Mouse (Mus musculus) heart, adult 8-10 months (tissue): ENCODE results near the gene Sox8. TPM values are rescaled to one million over a fixed set of nuclear protein-coding genes. Genes with fewer than 3 reads are reported as not detected.
A peak's percentile ranks its signal among the peaks of the same experiment; 100 is the strongest.

ENCODE experiments used
- DNase-seq: peaks from one replicate; pipeline ENCODE4 v3.0.0; 2022; ENCODE audit warnings: low spot score
- total RNA-seq, 4 experiments: library from RNA; stranded (reverse); gene quantifications; 2 replicates each; pipeline ENCODE4 v1.2.4; 2022

The Sox8 gene
- total RNA-seq, result under 1 TPM; 0.24 to 0.37 (median 0.32) TPM

GRCm38 (mm10) chr17:25570648-25571452 is at the start of gene Sox8:
Sox8 (minus strand) TSS chr17:25570686.
- peak; percentile 79 for DNase-seq

GRCm38 (mm10) chr17:25618508-25619056 is 48.1 kb upstream of the Sox8 start:
- no peak for DNase-seq

GRCm38 (mm10) chr17:25614723-25615510 is 44.4 kb upstream of the Sox8 start:
- DNase-seq, result no peak

- no peak for DNase-seq
Observed at GRCm38 (mm10) chr17:25613323-25613722, 42.8 kb upstream of the Sox8 start.

GRCm38 (mm10) chr17:25612537-25612936 is 42.1 kb upstream of the Sox8 start:
- no peak for DNase-seq

- no peak for DNase-seq
Observed at GRCm38 (mm10) chr17:25610151-25610550, 39.7 kb upstream of the Sox8 start.

GRCm38 (mm10) chr17:25609506-25609828 is 39.0 kb upstream of the Sox8 start:
- no peak for DNase-seq

GRCm38 (mm10) chr17:25608821-25609505 is 38.5 kb upstream of the Sox8 start:
- no peak for DNase-seq

GRCm38 (mm10) chr17:25608137-25608785 is 37.8 kb upstream of the Sox8 start:
- DNase-seq, result no peak

GRCm38 (mm10) chr17:25604234-25604633 is 33.7 kb upstream of the Sox8 start:
- no peak for DNase-seq

- no peak for DNase-seq
Observed at GRCm38 (mm10) chr17:25602366-25602765, 31.9 kb upstream of the Sox8 start.

GRCm38 (mm10) chr17:25597537-25597936 is 27.1 kb upstream of the Sox8 start:
- DNase-seq, result no peak

GRCm38 (mm10) chr17:25595495-25595894 is 25.0 kb upstream of the Sox8 start:
- DNase-seq, result no peak

- no peak for DNase-seq
Observed at GRCm38 (mm10) chr17:25593411-25594261, 23.1 kb upstream of the Sox8 start.

GRCm38 (mm10) chr17:25592336-25592735 is 21.9 kb upstream of the Sox8 start:
- DNase-seq, result peak; percentile 58

- no peak for DNase-seq
Observed at GRCm38 (mm10) chr17:25590985-25591384, 20.5 kb upstream of the Sox8 start.

GRCm38 (mm10) chr17:25590068-25590467 is 19.6 kb upstream of the Sox8 start:
- no peak for DNase-seq

GRCm38 (mm10) chr17:25584646-25585045 is 14.2 kb upstream of the Sox8 start:
- DNase-seq, result no peak

- no peak for DNase-seq
Observed at GRCm38 (mm10) chr17:25583858-25584257, 13.4 kb upstream of the Sox8 start.

GRCm38 (mm10) chr17:25583099-25583498 is 12.6 kb upstream of the Sox8 start:
- no peak for DNase-seq

- no peak for DNase-seq
Observed at GRCm38 (mm10) chr17:25582076-25582475, 11.6 kb upstream of the Sox8 start.
